Mouse (Mus musculus) testis, adult 2 months (tissue): ENCODE data around the gene Herc1.

ENCODE experiments used
- CTCF ChIP-seq: fragments of 200-500 bp; IDR thresholded peaks from 2 replicates; pipeline ENCODE4 v1.5.1; 2012; ENCODE audit warnings: low read depth, mild to moderate bottlenecking, inconsistent platforms, low read length, moderate library complexity; ENCODE audit not compliant: control insufficient read depth, insufficient read depth, insufficient replicate concordance
- POLR2A ChIP-seq: fragments of 200-500 bp; IDR thresholded peaks from 2 replicates; pipeline ENCODE4 v1.6.1; 2012; ENCODE audit warnings: low read depth, mild to moderate bottlenecking, inconsistent platforms, low read length, moderate library complexity; ENCODE audit not compliant: control insufficient read depth

DNA sequence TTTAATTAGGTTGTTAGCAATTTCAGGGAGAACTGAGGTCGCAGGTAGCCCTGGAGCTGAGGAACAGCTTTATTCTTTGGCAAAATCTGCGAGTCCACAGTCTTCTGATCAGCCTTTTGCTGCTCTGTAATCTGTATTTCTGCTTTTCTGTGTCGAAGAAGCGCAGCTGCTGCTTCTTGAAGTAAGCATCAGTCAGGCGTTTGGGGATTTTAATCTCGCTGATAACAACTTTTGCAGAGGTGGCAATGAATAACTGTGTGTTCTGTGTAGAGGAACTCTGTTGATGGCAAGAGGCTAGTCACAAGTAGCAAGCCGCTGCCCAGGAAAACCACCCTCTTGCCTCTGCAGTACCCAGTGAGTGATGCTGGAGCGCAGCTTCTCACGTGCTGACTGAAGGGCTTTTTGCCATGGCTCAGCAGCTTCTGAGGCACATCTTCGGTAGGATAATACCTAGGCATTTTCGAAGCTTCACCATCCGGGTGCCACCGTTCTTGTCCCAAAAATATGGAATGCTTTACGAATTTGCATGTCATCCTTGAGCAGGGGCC lies 10.0 kb downstream of the Herc1 start:
- TF ChIP-seq POLR2A: no peak
- no peak for TF ChIP-seq CTCF
